In the genomic region with DNA sequence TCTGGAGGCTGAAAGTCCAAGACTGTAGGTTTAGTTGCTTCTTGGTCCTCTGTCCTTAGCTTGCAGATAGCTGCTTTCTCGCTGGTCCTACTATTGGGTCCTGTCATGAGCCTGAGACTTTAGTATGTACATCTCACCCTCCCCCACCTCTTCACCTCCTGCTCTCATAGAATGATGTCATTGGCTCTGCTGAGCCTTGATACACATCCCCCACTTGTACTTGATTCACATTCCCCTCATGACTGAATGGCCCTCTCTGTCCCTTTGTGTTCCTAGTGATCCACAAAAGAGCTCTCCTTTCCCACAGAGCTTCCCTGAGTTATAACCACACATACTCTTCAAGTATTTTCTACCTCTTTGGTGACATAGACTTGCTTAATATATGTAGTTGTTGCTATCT, we compare ENCODE assay signal across 23 mouse cellular contexts.
DNase-seq lines count a peak whose midpoint lies in the region; ATAC-seq and TF ChIP-seq lines count a peak whose summit lies in the region.
"Had no signal": no experiment of that assay in that cellular context is flagged by ENCODE, and none has a peak within 500 bp of the region (broad histone marks: within the 10 kb centered on the region; RNA-seq: fewer than 3 reads in every experiment).

No protein-coding gene starts in this region.

- DNase-seq in lung, postnatal 0 days (ENCODE audit: low spot score) = peak; percentile 25
- no peak for DNase-seq in lung, postnatal 14 days
- peak; percentile 5 for DNase-seq in retina, postnatal 1 day
- DNase-seq in retina, embryonic 14.5 days (ENCODE audit: low spot score) = no peak
- DNase-seq in gastrocnemius, postnatal 36 days = no peak
- DNase-seq: B cell, adult 2 months; cerebellum, adult 18-20 months; cerebellum, postnatal 14 days; heart, postnatal 4 days; kidney, adult 2 months; liver, embryonic 13.5 days; lung, embryonic 14.5 days; lung, postnatal 4 days had no signal

- no peak overlapping the region for H3K4me3 ChIP-seq in forebrain, embryonic 12.5 days (replicated peaks)
- H3K4me3 ChIP-seq in forebrain, embryonic 13.5 days = no peak overlapping the region
- no peak overlapping the region for H3K4me3 ChIP-seq in lung, postnatal 0 days (ENCODE audit: low read depth, low read length)
- H3K4me3 ChIP-seq in neural tube, embryonic 14.5 days (ENCODE audit: low read depth, low read length) = no peak overlapping the region
- H3K4me3 ChIP-seq: heart, embryonic 10.5 days; left cerebral cortex, adult 2 months; liver, embryonic 13.5 days; myocyte had no signal

- no peaks in the 10 kb centered on the region for H3K9me3 ChIP-seq in forebrain, embryonic 12.5 days
- no peaks in the 10 kb centered on the region for H3K9me3 ChIP-seq in forebrain, embryonic 13.5 days (replicated peaks)
- H3K9me3 ChIP-seq in lung, postnatal 0 days (ENCODE audit: low read length) = no peaks in the 10 kb centered on the region
- no peaks in the 10 kb centered on the region for H3K9me3 ChIP-seq in neural tube, embryonic 14.5 days (ENCODE audit: control insufficient read depth, low read length)
- H3K9me3 ChIP-seq: heart, embryonic 10.5 days; liver, embryonic 13.5 days had no signal

- no peak overlapping the region for H3K27ac ChIP-seq in forebrain, embryonic 12.5 days
- no peak overlapping the region for H3K27ac ChIP-seq in forebrain, embryonic 13.5 days
- no peak overlapping the region for H3K27ac ChIP-seq in lung, postnatal 0 days (ENCODE audit: low read length)
- no peak overlapping the region for H3K27ac ChIP-seq in neural tube, embryonic 14.5 days (ENCODE audit: low read depth, low read length)
- H3K27ac ChIP-seq: heart, embryonic 10.5 days; kidney, postnatal 0 days; left cerebral cortex, adult 2 months; liver, embryonic 13.5 days had no signal

- no peak for TF ChIP-seq CTCF in lung, postnatal 0 days (IDR thresholded peaks at IDR 0.05)

- no peaks in the 10 kb centered on the region for H3K27me3 ChIP-seq in forebrain, embryonic 12.5 days
- no peaks in the 10 kb centered on the region for H3K27me3 ChIP-seq in forebrain, embryonic 13.5 days
- no peaks in the 10 kb centered on the region for H3K27me3 ChIP-seq in lung, postnatal 0 days (replicated peaks; ENCODE audit: insufficient read depth, low read length)
- no peaks in the 10 kb centered on the region for H3K27me3 ChIP-seq in neural tube, embryonic 14.5 days (ENCODE audit: control insufficient read depth, insufficient read depth, low read length)
- H3K27me3 ChIP-seq: CH12.LX; liver, embryonic 13.5 days; Patski had no signal

- H3K36me3 ChIP-seq in forebrain, embryonic 12.5 days (replicated peaks) = no peaks in the 10 kb centered on the region
- no peaks in the 10 kb centered on the region for H3K36me3 ChIP-seq in forebrain, embryonic 13.5 days (ENCODE audit: poor library complexity, severe bottlenecking)
- H3K36me3 ChIP-seq in lung, postnatal 0 days (ENCODE audit: insufficient read depth, low read length) = no peaks in the 10 kb centered on the region
- no peaks in the 10 kb centered on the region for H3K36me3 ChIP-seq in neural tube, embryonic 14.5 days (ENCODE audit: control insufficient read depth, insufficient read depth, low read length)
- H3K36me3 ChIP-seq: G1E; heart, embryonic 10.5 days; liver, embryonic 13.5 days had no signal

- peak; percentile 46; the same call in 1 of the 2 replicates for ATAC-seq in forebrain, embryonic 12.5 days (ENCODE audit: low FRiP score)
- no peak for ATAC-seq in forebrain, embryonic 13.5 days
- ATAC-seq in lung, postnatal 0 days = no peak; the same call in 1 of the 2 replicates
- peak; percentile 11; the same call in 1 of the 2 replicates for ATAC-seq in neural tube, embryonic 14.5 days (ENCODE audit: low read depth)
- ATAC-seq: Patski had no signal

- WGBS in forebrain, embryonic 12.5 days = 53% methylated on average over 1 of the region's 1 CpGs
- 60% methylated on average over 1 of the region's 1 CpGs for WGBS in forebrain, embryonic 13.5 days
- 82% methylated on average over 1 of the region's 1 CpGs for WGBS in lung, postnatal 0 days
- WGBS in neural tube, embryonic 14.5 days = 61% methylated on average over 1 of the region's 1 CpGs

- H3K4me1 ChIP-seq in forebrain, embryonic 12.5 days = peaks cover 9% of the 10 kb centered on the region
- H3K4me1 ChIP-seq in forebrain, embryonic 13.5 days = peaks cover 16% of the 10 kb centered on the region
- H3K4me1 ChIP-seq in lung, postnatal 0 days (ENCODE audit: insufficient read depth, low read depth, low read length) = no peaks in the 10 kb centered on the region
- no peaks in the 10 kb centered on the region for H3K4me1 ChIP-seq in neural tube, embryonic 14.5 days (ENCODE audit: control insufficient read depth, insufficient read depth, low read length)
- H3K4me1 ChIP-seq: liver, embryonic 13.5 days had no signal

- no peak overlapping the region for H3K9ac ChIP-seq in forebrain, embryonic 12.5 days
- no peak overlapping the region for H3K9ac ChIP-seq in forebrain, embryonic 13.5 days
- H3K9ac ChIP-seq in lung, postnatal 0 days (replicated peaks; ENCODE audit: low read depth) = no peak overlapping the region
- H3K9ac ChIP-seq in neural tube, embryonic 14.5 days (replicated peaks; ENCODE audit: low read depth, low read length) = no peak overlapping the region
- H3K9ac ChIP-seq: liver, embryonic 13.5 days; lung, embryonic 14.5 days had no signal

- H3K4me2 ChIP-seq in forebrain, embryonic 12.5 days = no peak overlapping the region
- H3K4me2 ChIP-seq in forebrain, embryonic 13.5 days = no peak overlapping the region
- H3K4me2 ChIP-seq in lung, postnatal 0 days (replicated peaks; ENCODE audit: low read depth, low read length) = no peak overlapping the region
- H3K4me2 ChIP-seq in neural tube, embryonic 14.5 days (ENCODE audit: low read depth, low read length) = no peak overlapping the region
- H3K4me2 ChIP-seq: liver, embryonic 13.5 days; lung, embryonic 14.5 days had no signal

- intact Hi-C loops in gastrocnemius, postnatal 36 days (cut with DNase I) = no loop called here

- TF ChIP-seq EP300 in lung, postnatal 0 days (IDR thresholded peaks at IDR 0.05) = 0 out of 2 replicates have a peak, but pooled peaks have one; percentile 23

Comparison
In these comparisons a context has a peak if more than half of its experiments do, and no peak if none do; other contexts are left out.
1. ATAC-seq: peak in forebrain, embryonic 12.5 days (single experiment) and neural tube, embryonic 14.5 days (single experiment); none in forebrain, embryonic 13.5 days (single experiment) and lung, postnatal 0 days (single experiment).
2. DNase-seq: peak in lung, postnatal 0 days (single experiment) and retina, postnatal 1 day (single experiment); none in lung, postnatal 14 days (single experiment), retina, embryonic 14.5 days (single experiment) and gastrocnemius, postnatal 36 days (0 of 2).